Mouse (Mus musculus): Measurements from ENCODE around the gene Ccdc163. TPM values are rescaled to one million over a fixed set of nuclear protein-coding genes. Genes with fewer than 3 reads are reported as not detected.
"Not testable (repeated sequence)": the region's sequence is repeated elsewhere in the genome, so short reads cannot be mapped to it uniquely, and the experiment has no call there.

Ccdc163 gene
- 17.4 and 18.3 TPM in 2 replicates for total RNA-seq (2017)

- ATAC-seq (ENCODE audit: extremely low read depth, insufficient number of reproducible peaks, low FRiP score, poor library complexity, severe bottlenecking) = peak; percentile 97
Observed at GRCm38 (mm10) chr4:116708201-116708764, at the start of gene Ccdc163, which contains the start of gene Mmachc. Gene Ccdc163 (plus strand): TSS chr4:116708509. Gene Mmachc (minus strand): TSS chr4:116708406.

GRCm38 (mm10) chr4:116659474-116659873, 48.8 kb upstream of the Ccdc163 start:
- no peak for ATAC-seq (ENCODE audit: extremely low read depth, insufficient number of reproducible peaks, low FRiP score, poor library complexity, severe bottlenecking)

- not testable (repeated sequence) for ATAC-seq (ENCODE audit: extremely low read depth, insufficient number of reproducible peaks, low FRiP score, poor library complexity, severe bottlenecking)
Observed at GRCm38 (mm10) chr4:116659916-116660315, 48.4 kb upstream of the Ccdc163 start.

DNA sequence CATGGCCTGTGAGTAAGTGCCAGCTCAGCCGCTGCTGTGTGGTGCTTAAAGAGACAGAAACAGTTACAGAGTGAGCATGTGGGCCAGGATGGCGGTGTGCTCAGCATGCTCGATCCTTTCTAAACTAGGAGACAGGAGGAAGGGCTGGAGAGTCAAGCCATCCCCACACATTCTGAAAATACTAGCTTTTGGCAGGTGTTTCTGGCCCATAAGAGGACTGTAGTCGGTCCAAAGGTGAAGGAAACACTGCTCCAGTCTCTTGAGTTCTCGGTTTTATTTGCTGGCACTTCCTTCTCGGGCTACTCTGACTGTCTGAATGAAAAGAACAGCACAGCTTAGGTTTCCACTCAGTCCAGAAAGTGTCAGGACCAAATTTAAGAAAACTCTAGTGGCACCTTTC, 47.5 kb upstream of the Ccdc163 start:
- ATAC-seq (ENCODE audit: extremely low read depth, insufficient number of reproducible peaks, low FRiP score, poor library complexity, severe bottlenecking) = no peak

GRCm38 (mm10) chr4:116661998-116662397, 46.3 kb upstream of the Ccdc163 start:
- no peak for ATAC-seq (ENCODE audit: extremely low read depth, insufficient number of reproducible peaks, low FRiP score, poor library complexity, severe bottlenecking)

DNA sequence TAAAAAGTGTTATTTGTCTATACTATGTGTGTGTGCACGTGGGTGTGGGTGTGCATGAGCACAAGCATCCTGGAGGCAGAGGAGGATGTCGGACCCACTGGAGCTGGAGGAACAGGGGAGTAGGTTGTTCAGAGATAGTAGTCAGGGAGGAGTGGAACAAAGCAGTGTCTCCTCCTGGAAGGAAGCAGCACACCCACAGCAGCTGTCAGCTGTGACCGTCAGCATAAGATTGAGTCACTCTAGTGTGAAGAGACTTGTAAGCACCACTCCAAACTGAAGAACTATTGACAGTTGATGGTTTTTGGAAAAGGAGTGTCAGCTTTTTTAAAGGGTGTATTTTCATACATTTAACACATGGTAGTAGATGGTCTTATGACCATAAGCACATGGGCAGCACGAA, 41.7 kb upstream of the Ccdc163 start:
- ATAC-seq (ENCODE audit: extremely low read depth, insufficient number of reproducible peaks, low FRiP score, poor library complexity, severe bottlenecking) = no peak

DNA sequence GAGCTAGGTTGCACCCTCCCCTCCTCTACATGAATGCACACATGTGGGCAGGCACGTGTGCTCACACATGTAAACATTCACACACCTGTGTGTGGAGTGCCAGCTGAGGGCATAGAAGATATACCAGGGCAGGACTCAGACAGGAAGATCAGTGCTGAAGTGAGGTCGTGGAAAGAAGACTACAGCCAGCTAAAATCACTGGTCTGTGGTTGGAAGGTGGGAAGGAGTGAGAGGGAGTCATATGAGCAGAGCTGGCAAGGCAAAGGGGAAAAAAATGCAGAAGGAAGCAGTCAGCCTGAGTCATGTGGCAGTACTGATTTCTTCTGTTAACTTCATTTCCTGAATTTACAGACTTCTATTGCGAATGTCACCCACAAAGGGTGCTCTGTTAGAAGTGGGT, 40.2 kb upstream of the Ccdc163 start:
- ATAC-seq (ENCODE audit: extremely low read depth, insufficient number of reproducible peaks, low FRiP score, poor library complexity, severe bottlenecking) = peak; percentile 36; the same call in 1 of the 2 replicates

GRCm38 (mm10) chr4:116669291-116669690, 39.0 kb upstream of the Ccdc163 start:
- no peak for ATAC-seq (ENCODE audit: extremely low read depth, insufficient number of reproducible peaks, low FRiP score, poor library complexity, severe bottlenecking)

DNA sequence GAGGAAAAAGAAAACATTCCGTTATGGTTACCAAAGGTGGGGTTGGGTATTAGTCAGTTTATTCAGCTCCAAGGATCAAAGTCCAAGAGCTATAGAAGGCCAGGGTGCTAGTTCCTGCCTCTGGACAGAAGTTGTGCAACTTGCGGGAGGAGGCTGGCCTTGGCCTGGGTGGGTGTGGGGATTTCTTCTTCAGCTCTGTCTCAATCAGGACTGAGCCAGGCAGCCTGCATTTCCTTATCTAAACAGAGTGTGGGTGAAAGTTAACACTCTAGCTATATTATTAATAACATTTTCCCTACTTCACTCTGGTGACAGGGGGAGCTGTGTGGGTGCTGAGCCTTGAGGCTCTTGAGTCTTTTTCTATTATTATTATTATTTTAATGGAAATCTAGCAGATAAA, 35.5 kb upstream of the Ccdc163 start:
- no peak for ATAC-seq (ENCODE audit: extremely low read depth, insufficient number of reproducible peaks, low FRiP score, poor library complexity, severe bottlenecking)

GRCm38 (mm10) chr4:116674761-116675160, 33.5 kb upstream of the Ccdc163 start:
- ATAC-seq (ENCODE audit: extremely low read depth, insufficient number of reproducible peaks, low FRiP score, poor library complexity, severe bottlenecking) = not testable (repeated sequence)

DNA sequence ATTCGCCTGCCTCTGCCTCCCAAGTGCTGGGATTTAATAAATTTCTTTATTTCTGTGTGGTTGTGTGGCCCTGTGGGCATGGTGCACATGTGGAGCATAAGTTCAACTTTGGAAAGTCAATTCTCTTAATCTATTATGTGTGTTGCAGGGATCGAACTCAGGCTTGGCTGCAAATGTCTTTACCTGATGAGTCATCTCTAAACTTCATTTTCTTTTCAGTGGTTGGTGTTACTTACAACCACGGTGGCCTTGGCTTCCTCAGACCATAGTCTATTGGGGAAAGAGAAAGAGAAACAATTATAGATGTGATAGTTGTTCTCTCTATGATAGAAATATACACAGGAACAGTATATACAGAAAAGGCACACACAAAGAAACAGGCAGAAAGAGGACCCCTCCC, 32.3 kb upstream of the Ccdc163 start:
- no peak for ATAC-seq (ENCODE audit: extremely low read depth, insufficient number of reproducible peaks, low FRiP score, poor library complexity, severe bottlenecking)

DNA sequence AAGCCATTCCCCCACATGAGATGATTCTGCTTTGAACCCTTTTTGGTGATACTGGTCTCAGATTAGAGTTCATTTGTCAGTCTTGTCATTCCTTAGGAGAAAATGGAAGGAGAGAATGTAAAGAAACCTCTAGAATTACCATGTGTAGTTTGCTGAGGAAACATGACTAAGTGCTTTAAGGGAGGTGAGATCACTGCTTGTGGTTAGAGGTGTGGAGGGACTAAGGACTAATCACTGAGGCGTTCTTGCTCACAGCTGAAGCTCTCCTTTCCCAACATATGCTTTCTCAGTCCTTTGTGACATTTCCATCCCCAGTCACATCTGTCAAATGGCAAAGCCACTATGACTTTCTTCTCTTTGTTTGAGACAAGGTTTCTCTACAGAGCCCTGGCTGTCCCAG, 30.5 kb upstream of the Ccdc163 start:
- ATAC-seq (ENCODE audit: extremely low read depth, insufficient number of reproducible peaks, low FRiP score, poor library complexity, severe bottlenecking) = no peak

- ATAC-seq (ENCODE audit: extremely low read depth, insufficient number of reproducible peaks, low FRiP score, poor library complexity, severe bottlenecking) = no peak
Observed at GRCm38 (mm10) chr4:116679141-116679540, 29.2 kb upstream of the Ccdc163 start.

DNA sequence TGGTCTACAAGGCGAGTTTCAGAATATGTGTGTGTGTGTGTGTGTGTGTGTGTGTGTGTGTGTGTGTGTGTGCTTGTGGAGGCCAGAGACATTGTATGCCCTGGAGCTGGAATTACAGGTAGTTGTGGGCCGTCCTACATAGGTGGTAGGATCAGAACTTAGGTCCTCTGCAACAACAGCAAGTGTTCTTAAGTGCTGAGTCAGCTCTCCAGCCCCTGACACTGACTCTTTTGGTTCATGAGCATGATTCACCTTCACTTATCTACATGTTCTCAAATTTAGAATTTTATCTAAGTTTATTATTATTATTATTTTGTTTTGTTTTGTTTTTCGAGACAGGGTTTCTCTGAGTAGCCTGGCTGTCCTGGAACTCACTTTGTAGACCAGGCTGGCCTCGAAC, 27.8 kb upstream of the Ccdc163 start:
- not testable (repeated sequence) for ATAC-seq (ENCODE audit: extremely low read depth, insufficient number of reproducible peaks, low FRiP score, poor library complexity, severe bottlenecking)

DNA sequence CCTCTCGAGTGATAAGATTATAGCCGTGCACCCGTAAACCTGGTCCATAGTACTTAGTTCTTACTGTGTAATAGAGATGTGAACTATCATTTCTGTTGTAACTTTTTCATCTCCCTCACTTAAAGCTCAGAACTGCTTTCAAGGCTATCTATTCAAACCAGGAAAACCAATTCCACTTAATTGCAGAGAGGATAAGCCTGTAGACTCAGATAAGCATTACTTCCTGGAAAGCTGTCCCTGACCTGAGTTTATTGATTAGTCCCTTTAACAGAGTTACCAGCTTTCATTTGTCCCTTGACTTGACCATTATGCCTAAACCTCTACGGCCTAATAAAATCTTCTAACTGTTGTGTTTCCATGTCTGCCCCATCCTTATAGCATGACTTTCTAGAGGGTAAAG, 24.4 kb upstream of the Ccdc163 start:
- no peak for ATAC-seq (ENCODE audit: extremely low read depth, insufficient number of reproducible peaks, low FRiP score, poor library complexity, severe bottlenecking)

DNA sequence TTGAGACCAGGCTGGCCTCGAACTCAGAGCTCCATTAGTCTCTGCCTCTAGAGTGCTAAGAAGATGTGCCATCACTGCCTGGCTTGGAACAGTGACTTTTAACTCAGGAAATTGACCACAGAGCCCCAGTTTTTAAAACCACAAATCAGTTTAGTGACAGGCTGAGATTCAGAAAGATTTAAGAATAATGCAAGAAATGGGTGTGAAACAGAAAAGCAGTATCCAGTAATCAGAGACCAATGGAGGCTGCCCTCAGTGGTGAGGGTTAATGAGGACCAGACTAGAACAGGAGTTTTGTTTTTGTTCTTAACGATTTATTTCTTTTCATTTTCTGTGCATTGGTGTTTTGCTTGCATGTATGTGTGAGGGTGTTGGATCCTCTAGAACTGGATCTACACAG, 23.6 kb upstream of the Ccdc163 start:
- no peak for ATAC-seq (ENCODE audit: extremely low read depth, insufficient number of reproducible peaks, low FRiP score, poor library complexity, severe bottlenecking)

DNA sequence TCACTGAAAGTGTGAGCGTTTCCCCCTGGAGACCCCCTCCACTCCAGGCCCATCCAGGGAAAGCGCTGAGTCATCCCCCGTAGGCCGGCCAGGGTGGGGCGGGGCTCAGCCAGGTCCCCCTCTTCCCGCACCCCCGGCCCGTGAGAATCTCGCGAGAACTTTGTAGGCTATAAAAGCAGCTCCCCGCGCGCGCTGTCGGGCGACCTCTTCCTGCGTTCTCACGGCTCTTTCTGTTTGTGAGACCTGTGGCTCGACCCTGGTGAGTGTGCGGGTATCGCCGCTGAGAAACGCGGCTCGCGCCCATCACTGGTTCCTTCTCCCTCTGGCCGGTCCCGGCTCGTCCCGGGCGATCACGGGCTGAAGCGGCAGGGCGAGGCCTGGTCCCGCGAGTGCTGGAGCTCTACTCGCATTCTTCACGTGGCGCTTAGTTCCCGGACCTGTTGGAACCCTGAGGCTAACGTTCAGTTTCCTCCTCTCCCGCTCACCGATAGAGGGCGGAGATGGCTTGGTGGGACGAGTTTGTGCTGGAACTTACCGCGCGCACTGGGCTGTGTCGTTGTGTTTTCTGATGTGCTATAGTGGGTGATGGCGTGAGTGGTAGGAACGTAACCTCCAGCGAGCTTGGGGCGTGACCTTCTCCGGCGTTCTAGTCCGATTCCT, 22.8 kb upstream of the Ccdc163 start, which contains the start of gene Prdx1:
TSS of gene Prdx1 (plus strand) at position 143 of the 660 bp plus-strand sequence.
- peak; percentile 89 for ATAC-seq (ENCODE audit: extremely low read depth, insufficient number of reproducible peaks, low FRiP score, poor library complexity, severe bottlenecking)

GRCm38 (mm10) chr4:116687041-116687440, 21.3 kb upstream of the Ccdc163 start:
- no peak for ATAC-seq (ENCODE audit: extremely low read depth, insufficient number of reproducible peaks, low FRiP score, poor library complexity, severe bottlenecking)

- ATAC-seq (ENCODE audit: extremely low read depth, insufficient number of reproducible peaks, low FRiP score, poor library complexity, severe bottlenecking) = no peak
Observed at GRCm38 (mm10) chr4:116689309-116689876, 18.9 kb upstream of the Ccdc163 start.

GRCm38 (mm10) chr4:116692146-116692545, 16.2 kb upstream of the Ccdc163 start:
- no peak for ATAC-seq (ENCODE audit: extremely low read depth, insufficient number of reproducible peaks, low FRiP score, poor library complexity, severe bottlenecking)
